Mouse (Mus musculus) liver, embryonic 14.5 days (tissue): ENCODE measurements at regions not wholly inside any gene's neighbourhood (a gene's known extent, or its start where the extent isn't known, plus 50 kb on each side); places are given as distances from the start of the nearest gene placed in this dataset.

Source experiments
- ATAC-seq: fragments of 200-750 bp; cut with Nextera tagmentation; 2 replicates; pipeline ENCODE4 v1.8.0; 2017; ENCODE audit warnings: moderate number of reproducible peaks, mild to moderate bottlenecking, moderate library complexity; ENCODE audit not compliant: insufficient read depth
- DNase-seq, 3 experiments: peaks; one replicate each; pipeline ENCODE4 v3.0.0-alpha.2; 2012 to 2013; ENCODE audit warnings: low read depth in 3 of 3, low spot score in 3 of 3
- H3K27ac ChIP-seq: fragments of 300-500 bp; sonication (generic); 2 replicates; pipeline ENCODE4 v1.5.1; 2014; ENCODE audit warnings: moderate library complexity, mild to moderate bottlenecking, control low read depth, inconsistent platforms
- H3K27me3 ChIP-seq: fragments of 300-500 bp; sonication (generic); 2 replicates; pipeline ENCODE4 v1.6.1; 2014; ENCODE audit warnings: mild to moderate bottlenecking, low read length, moderate library complexity; ENCODE audit not compliant: control insufficient read depth, insufficient read depth
- H3K36me3 ChIP-seq: fragments of 300-500 bp; sonication (generic); replicated peaks from 2 replicates; pipeline ENCODE4 v1.6.1; 2014; ENCODE audit warnings: low read depth; ENCODE audit not compliant: control insufficient read depth, insufficient read depth
- H3K4me1 ChIP-seq, 2 experiments: fragments of 200-500 bp in 1 of 2; fragments of 300-500 bp in 1 of 2; sonication (generic) in 1 of 2; replicated peaks; 2 replicates each; pipeline ENCODE4 v1.6.1; 2012 to 2014; ENCODE audit warnings: antibody characterized with exemption in 1 of 2, inconsistent platforms in 1 of 2, low read length in 1 of 2; ENCODE audit not compliant: control insufficient read depth in 2 of 2, insufficient read depth in 2 of 2
- H3K4me2 ChIP-seq: fragments of 300-500 bp; sonication (generic); 2 replicates; pipeline ENCODE4 v1.6.1; 2014; ENCODE audit warnings: low read depth, mild to moderate bottlenecking, control low read depth, moderate library complexity
- H3K4me3 ChIP-seq, 2 experiments: fragments of 200-500 bp in 1 of 2; fragments of 300-500 bp in 1 of 2; sonication (generic) in 1 of 2; 2 replicates each; pipeline ENCODE4 v1.5.1; 2012 to 2014; ENCODE audit warnings: low read depth in 2 of 2, low read length in 2 of 2, mild to moderate bottlenecking in 2 of 2, control low read depth in 1 of 2, inconsistent platforms in 1 of 2, moderate library complexity in 1 of 2; ENCODE audit not compliant: insufficient read depth in 1 of 2
- H3K9ac ChIP-seq: fragments of 300-500 bp; sonication (generic); replicated peaks from 2 replicates; pipeline ENCODE4 v1.6.1; 2014; ENCODE audit warnings: mild to moderate bottlenecking, control low read depth, moderate library complexity
- H3K9me3 ChIP-seq: fragments of 300-500 bp; sonication (generic); 2 replicates; pipeline ENCODE4 v1.6.1; 2016; ENCODE audit warnings: low read length, mixed read lengths; ENCODE audit not compliant: control insufficient read depth
- CTCF ChIP-seq: IDR thresholded peaks from 2 replicates; pipeline ENCODE4 v1.5.1; 2016; ENCODE audit warnings: antibody characterized with exemption, low read depth, control low read depth
- EP300 ChIP-seq: IDR thresholded peaks from 2 replicates; pipeline ENCODE4 v1.6.1; 2016; ENCODE audit warnings: antibody characterized with exemption, low read depth
- WGBS: fragments of 180-500 bp; shearing (Covaris S2); extraction: QIAGEN DNeasy Blood & Tissue Kit; methylation state at CpG from one replicate; pipeline ENCODE4 v1.1.7; 2014; ENCODE audit not compliant: insufficient replicate concordance; 5-methylcytosine and 5-hydroxymethylcytosine counted together

GRCm38 (mm10) chr5:133790726-133791125, 308.8 kb upstream of the Castor2 start:
- WGBS = 59% methylated on average over 6 of the region's 6 CpGs
- H3K4me3 ChIP-seq = no peak overlapping the region
- no peaks in the 10 kb centered on the region for H3K36me3 ChIP-seq
- TF ChIP-seq EP300 (no peak), CTCF (no peak)
- no peaks in the 10 kb centered on the region for H3K9me3 ChIP-seq
- no peak overlapping the region for H3K27ac ChIP-seq
- no peaks in the 10 kb centered on the region for H3K4me1 ChIP-seq
- no peak for DNase-seq
- no peak overlapping the region for H3K4me2 ChIP-seq
- H3K27me3 ChIP-seq = no peaks in the 10 kb centered on the region
- no peak for ATAC-seq
- H3K9ac ChIP-seq = no peak overlapping the region

- WGBS = 65% methylated on average over 8 of the region's 8 CpGs
- Histone ChIP-seq H3K27me3 (no peaks in the 10 kb centered on the region), H3K27ac (no peak overlapping the region), H3K4me2 (no peak overlapping the region), H3K4me3 (no peak overlapping the region), H3K4me1 (no peaks in the 10 kb centered on the region), H3K9me3 (no peaks in the 10 kb centered on the region), H3K36me3 (no peaks in the 10 kb centered on the region), H3K9ac (no peak overlapping the region)
- ATAC-seq (no peak), DNase-seq (no peak)
- no peak for TF ChIP-seq EP300
- no peak for TF ChIP-seq CTCF
Measured at GRCm38 (mm10) chr5:133788006-133788405, 311.5 kb upstream of the Castor2 start.

GRCm38 (mm10) chr5:133787491-133787890, 312.0 kb upstream of the Castor2 start:
- H3K27ac ChIP-seq = no peak overlapping the region
- WGBS = 61% methylated on average over 7 of the region's 7 CpGs
- no peaks in the 10 kb centered on the region for H3K4me1 ChIP-seq
- H3K36me3 ChIP-seq = no peaks in the 10 kb centered on the region
- no peaks in the 10 kb centered on the region for H3K9me3 ChIP-seq
- no peaks in the 10 kb centered on the region for H3K27me3 ChIP-seq
- no peak overlapping the region for H3K4me2 ChIP-seq
- H3K4me3 ChIP-seq = no peak overlapping the region
- no peak overlapping the region for H3K9ac ChIP-seq
- no peak for ATAC-seq
- TF ChIP-seq CTCF (no peak), EP300 (no peak)
- DNase-seq = no peak

GRCm38 (mm10) chr5:133776591-133776990, 322.9 kb upstream of the Castor2 start:
- Histone ChIP-seq H3K27ac (no peak overlapping the region), H3K9me3 (no peaks in the 10 kb centered on the region), H3K4me2 (no peak overlapping the region), H3K27me3 (no peaks in the 10 kb centered on the region), H3K4me1 (no peaks in the 10 kb centered on the region), H3K9ac (no peak overlapping the region), H3K36me3 (no peaks in the 10 kb centered on the region), H3K4me3 (no peak overlapping the region)
- no peak for DNase-seq
- TF ChIP-seq EP300 (no peak), CTCF (no peak)
- ATAC-seq = no peak

DNA sequence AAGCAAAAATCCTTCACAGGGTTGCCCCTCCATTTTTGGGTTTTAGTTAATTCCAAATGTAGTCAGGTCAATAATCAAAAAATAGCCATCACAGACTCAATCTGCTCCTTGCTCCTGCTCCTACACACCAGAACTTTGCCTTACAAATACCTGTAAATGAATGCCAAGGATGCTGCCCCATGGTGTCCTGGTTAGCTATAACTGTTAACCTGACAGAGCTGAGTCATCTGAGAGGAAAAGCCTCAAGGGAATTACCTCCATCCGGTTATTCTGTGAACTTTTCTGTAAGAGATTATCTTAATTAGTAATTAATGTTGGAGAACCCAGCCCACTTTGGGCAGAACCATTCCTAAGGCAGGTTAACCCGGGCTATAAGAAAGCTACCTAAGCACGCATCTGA, 325.4 kb upstream of the Castor2 start:
- WGBS = 56% methylated on average over 3 of the region's 3 CpGs
- no peak overlapping the region for H3K4me3 ChIP-seq
- no peak for ATAC-seq

DNA sequence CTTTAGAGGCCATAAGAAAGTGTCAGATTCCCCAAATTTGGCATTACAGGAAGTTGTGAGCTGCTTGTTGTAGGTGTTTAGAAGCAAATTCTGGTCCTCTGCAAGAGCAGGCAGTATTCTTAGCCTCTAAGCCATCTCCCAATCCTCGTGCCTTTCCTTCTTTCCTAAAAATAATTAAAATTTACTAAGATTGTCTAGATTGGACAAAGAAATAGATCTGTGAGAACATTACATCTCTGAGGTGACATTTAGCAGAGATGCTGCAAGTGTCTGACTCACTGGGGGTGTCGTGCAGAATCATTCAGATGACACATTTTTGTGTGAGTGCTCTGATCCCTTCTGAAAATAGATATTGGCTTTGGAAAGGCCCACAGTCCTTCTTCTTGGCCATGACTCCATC, 330.7 kb upstream of the Castor2 start:
- no peaks in the 10 kb centered on the region for H3K36me3 ChIP-seq

More for the DNA sequence above, 325.4 kb upstream of the Castor2 start:
- no peak for DNase-seq
- H3K9ac ChIP-seq = no peak overlapping the region
- no peaks in the 10 kb centered on the region for H3K4me1 ChIP-seq
- TF ChIP-seq EP300 (no peak), CTCF (no peak)
- no peaks in the 10 kb centered on the region for H3K36me3 ChIP-seq
- no peaks in the 10 kb centered on the region for H3K27me3 ChIP-seq
- H3K9me3 ChIP-seq = no peaks in the 10 kb centered on the region
- H3K4me2 ChIP-seq = no peak overlapping the region
- no peak overlapping the region for H3K27ac ChIP-seq

More for the DNA sequence above, 330.7 kb upstream of the Castor2 start:
- Histone ChIP-seq H3K9me3 (no peaks in the 10 kb centered on the region), H3K27me3 (no peaks in the 10 kb centered on the region), H3K9ac (no peak overlapping the region), H3K27ac (no peak overlapping the region), H3K4me3 (no peak overlapping the region), H3K4me2 (no peak overlapping the region), H3K4me1 (no peaks in the 10 kb centered on the region)
- 44% methylated on average over 2 of the region's 2 CpGs for WGBS
- ATAC-seq = no peak
- no peak for DNase-seq
- no peak for TF ChIP-seq CTCF
- TF ChIP-seq EP300 = no peak
